Mouse (Mus musculus): ENCODE measurements at regions not wholly inside any gene's neighbourhood (a gene's known extent, or its start where the extent isn't known, plus 50 kb on each side); places are given as distances from the start of the nearest gene placed in this dataset.

GRCm38 (mm10) chr19:42673133-42673532 lies 60.5 kb upstream of the Loxl4 start:
- DNase-seq, result peak; percentile 25 to 39

GRCm38 (mm10) chr19:42669886-42670285 lies 57.3 kb upstream of the Loxl4 start:
- DNase-seq, result peak; percentile 45 to 47

GRCm38 (mm10) chr19:42668385-42669098 lies 55.9 kb upstream of the Loxl4 start:
- peak; percentile 39 to 41 for DNase-seq

- no peak for DNase-seq
Measured at GRCm38 (mm10) chr19:42666906-42667305, 54.3 kb upstream of the Loxl4 start.

Data from cerebellum, postnatal 14 days (tissue).